Mouse (Mus musculus) megakaryocyte, adult 5-6 weeks (primary cell): ENCODE data around the gene Tll2. TPM values are rescaled to one million over a fixed set of nuclear protein-coding genes. Genes with fewer than 3 reads are reported as not detected.

Experiments
- ATAC-seq: 2 replicates; pipeline ENCODE4 v1.8.0; 2016; ENCODE audit warnings: mild to moderate bottlenecking, inconsistent platforms; ENCODE audit not compliant: poor library complexity, severe bottlenecking
- total RNA-seq, 2 experiments: library from RNA; stranded (forward) in 1 of 2; stranded (reverse) in 1 of 2; fragments of 153-499, 151-499 nt in 1 of 2; fragments of 221-1000, 200-1000 nt in 1 of 2; gene quantifications; 2 replicates each; pipeline versions ENCODE4 v1.2.3 to v1.2.4; 2015 to 2017

Tll2 gene
- total RNA-seq (2015) = not detected in 2 replicates
- total RNA-seq (2017) = not detected in 2 replicates

DNA sequence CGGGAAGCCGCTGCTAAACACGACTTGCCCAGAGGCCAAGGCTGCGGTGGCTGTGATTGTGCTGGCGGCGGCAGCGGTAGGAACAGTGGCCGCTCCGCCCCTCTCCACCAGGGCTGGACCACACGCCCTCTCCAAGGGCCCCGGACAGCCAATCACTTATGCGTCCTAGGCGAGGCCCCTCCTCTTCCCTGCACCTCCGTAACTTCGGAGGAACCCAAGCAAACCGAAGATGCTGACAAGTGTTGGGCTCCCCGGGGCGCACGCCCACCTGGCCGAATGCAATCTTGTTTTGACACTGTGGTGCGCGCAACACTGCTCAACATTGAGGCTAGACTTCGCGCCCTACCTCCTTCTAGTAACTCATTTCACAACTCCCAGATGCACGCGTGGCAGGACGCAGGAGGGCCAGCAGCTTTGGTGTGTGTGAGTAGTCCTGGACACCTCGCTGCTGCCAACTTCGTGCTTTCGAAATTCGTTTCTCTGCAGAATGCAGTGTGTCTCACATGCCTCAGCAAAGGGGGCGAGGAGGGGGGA lies at the start of gene Tll2:
Gene Tll2 (minus strand): TSS at position 25 of the 534 bp plus-strand sequence.
- ATAC-seq = peak; percentile 62

DNA sequence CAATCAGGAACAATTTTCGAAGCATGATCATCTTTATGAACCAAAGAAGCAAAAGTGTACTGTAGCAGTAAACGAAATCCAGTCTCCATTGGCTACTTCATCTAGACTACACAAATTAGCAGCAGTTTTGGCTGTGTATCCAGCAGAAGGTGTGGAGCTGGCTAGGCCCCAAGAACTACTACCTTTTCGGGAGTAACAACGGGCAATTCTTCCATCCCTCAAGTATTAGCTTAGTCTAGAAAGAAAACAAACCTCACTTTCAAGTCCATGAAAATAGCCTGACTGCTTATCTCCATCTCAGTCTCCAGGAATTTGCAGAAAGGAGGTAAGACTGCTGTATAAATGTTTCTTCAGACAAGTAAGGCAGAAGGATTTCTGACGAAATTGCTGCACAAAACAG lies 47.9 kb upstream of the Tll2 start:
- no peak for ATAC-seq

DNA sequence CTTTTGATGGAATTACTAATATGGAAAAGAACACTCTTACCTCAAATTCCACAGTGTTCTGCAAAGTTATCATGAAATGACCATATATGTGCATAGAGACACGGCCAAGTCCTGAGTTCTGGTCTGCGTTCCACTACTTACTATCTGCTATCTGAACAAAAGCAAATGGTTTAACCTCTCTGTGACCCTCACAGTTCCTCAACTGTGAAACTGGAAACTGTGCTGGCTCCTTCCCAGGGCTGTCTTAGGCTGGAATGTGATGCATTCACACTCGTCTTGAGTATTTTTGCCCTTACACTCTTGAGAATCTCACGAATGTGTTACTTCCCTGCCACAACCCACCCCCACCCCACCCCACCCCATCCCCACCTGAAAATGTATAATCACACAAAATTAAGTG lies 42.3 kb upstream of the Tll2 start:
- no peak for ATAC-seq

DNA sequence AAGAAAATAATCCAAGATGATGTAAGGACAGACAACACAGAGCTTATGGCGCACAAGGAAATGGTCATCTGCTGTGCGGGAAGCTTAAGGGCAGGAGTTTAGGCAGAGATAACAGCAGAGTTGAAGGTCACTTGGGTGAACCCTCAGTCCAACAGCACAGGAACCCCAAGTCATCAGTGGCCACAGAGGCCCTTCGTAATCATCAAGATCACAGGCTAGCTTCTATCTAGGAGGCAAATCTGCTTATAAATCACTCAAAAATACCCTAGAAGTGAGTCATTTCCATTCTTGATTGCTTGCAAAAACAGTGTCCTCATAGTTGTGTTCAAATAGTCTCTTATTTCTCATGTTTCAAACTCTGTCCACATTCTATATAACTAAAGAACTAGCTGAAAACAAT lies 41.6 kb upstream of the Tll2 start:
- no peak for ATAC-seq

DNA sequence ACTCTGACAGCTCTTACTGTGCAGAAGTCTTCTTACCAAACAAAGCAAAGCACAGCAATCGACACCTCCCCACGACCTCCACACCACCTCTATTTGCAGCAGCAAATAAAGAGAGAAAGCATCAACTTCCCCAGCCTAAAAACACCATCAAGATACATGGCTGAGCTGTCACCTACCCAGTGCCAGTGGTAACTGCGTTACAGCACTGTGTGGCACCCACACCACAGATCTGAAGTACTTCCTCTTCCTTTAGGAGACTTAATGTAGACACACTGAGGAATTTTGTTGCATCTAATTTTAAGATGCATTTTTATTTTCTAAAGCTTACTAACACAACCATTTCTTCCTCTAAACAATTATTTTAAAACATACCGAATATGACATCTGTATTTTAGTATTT lies 39.6 kb upstream of the Tll2 start:
- ATAC-seq = peak; percentile 52

DNA sequence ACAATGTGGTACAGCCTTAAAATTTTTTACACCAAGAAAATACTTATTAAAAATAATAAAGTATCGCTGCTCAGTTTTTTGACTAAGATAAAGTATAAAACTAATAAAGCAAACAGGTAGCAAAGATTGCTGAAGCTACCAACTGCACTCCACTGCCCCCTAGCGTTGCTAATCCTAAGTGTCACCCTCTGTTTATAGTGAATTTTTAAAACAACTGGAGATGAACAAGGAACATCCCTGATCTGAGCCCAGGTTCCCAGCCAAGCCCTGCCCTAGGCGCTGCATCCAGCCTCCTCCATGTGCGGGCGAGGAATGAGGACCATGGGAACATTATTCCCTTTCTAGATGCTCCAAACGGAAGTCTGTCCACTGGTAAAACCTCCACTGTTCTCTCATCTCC lies 37.9 kb upstream of the Tll2 start:
- peak; percentile 64 for ATAC-seq

DNA sequence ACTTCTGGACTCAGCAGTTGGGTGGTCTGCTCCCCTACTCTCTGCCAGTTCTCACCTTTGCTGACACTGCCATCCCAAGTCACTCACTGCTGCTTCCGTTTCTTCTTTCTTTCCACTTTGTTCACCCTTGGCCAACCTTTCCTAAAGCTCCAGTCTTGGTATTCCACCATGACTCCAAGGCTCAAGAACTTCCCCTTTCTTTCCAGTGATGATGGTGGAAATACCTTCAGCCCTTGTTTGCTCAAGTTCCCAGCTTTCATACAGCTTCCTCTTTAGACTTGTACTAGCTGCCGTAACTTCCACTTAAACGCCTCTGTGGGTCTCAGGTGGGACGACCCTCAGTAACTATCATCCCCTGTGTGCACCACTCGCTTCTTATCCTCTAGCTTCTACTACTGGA lies 35.4 kb upstream of the Tll2 start:
- ATAC-seq = peak; percentile 63

DNA sequence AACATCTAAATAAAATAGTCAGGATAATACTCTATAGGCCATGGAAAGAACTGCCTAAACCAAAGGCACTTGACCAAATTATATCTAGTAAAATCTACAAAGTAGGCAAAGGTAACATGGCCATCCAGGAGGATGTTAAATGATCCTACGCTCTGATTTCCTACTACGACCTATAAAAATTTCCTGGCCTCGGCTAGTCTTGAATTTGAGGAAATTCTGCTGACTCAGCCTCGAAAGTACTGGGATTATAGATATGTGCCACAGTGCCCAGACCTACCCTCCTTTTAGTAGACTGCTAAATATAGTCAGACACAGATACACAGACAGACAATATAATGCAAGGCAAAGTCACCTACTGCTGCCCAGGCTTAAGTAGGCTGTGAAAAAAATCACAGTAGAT lies 27.1 kb upstream of the Tll2 start:
- no peak for ATAC-seq

DNA sequence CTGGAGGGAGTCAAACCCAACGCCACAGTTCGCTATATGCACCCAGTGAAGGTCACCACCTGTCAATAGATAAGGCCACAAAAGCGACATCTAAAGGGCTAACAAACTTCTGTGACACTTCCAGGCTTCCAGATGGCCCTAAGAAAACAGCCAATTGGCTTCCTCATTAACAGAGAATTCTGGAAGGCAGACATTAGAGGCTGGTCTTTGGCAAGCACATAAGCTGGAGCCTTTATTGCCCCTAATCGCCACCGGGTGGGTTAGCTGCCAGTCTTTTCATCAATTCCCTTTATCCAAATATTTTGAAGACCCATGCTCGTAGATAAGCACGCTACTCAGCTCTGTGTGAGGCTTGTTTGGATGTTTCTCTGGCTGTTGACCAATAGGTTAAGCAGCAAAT lies 1.7 kb upstream of the Tll2 start:
- no peak for ATAC-seq

DNA sequence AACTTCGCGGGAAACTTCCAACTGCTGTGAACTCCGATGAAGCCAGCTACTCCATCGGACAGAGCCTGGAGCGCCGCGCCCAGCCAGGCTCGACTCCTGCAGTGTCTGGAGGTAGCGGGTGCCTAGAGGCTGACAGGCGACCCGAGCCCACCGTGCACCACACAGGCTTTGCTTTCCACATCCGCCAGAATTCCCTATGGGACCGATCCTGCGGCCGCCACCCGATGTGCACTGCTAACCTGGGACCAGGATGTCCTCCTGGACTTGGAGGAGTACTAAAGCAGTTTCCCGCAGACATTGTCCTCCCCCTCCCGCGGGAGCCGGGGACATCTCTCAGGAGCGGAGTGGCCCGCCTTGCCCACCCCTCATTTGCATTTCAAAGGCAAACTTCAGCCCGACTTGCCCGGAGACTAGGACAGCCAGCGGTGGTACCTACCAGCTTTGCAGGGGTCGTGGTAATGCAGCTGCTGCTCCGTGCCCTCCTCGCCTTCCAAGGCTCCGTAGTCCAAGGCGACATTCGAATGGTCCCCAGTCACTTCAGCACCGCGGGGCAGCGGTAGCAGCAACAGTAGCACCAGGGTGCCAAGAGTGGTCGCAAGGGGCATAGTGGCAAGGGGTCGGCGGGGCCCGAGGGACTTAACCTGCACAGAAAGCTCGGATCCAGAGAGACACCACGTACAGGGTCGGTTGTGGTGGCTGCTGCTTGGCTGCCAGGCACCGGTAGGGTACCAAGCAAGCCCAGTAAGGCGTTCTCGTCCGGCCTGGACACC lies 409 bp downstream of the Tll2 start:
- ATAC-seq = no peak

DNA sequence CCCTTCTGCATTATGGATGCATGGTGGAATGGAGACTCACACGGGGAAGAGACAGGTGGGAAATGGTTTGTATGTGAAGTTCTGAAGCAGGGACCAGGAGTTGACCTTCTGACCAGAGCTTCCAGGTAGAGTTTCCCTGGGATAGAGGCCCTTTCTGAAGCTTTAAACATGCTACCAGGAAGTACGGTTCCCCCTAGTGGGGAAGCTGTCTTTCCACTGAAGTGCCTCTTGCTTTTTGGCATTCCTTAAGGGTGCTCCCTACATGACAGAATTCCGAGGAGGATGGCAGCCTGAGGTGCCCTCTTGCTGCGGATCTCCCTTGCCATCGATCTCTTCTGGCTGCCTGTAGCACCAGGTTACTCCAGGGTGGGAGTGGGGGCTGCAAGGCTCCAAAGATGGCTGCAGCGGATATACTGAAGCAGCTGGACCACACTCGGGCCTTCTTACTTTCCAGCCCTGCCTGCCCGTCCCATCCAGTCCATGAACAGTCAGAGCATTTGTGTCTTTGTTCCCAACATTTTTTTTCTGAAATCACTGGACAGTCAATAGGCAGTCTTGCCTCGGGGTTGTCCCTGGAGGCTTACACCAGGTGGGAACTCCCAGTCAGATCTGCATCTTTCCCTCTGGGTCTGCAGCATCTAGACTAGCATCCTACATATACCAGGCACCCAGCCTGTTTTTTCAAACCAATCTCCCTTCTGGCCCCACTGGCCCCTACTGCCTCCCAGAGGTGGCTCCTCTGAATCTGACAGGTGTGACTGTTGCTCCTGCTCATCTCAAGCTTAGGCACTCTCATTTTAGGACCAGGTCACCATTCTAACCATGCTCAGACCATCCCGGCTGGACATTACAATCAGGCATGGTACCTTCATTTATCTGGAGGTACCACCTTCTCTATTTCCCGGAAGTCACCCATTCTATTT lies 2.2 kb downstream of the Tll2 start:
- no peak for ATAC-seq

DNA sequence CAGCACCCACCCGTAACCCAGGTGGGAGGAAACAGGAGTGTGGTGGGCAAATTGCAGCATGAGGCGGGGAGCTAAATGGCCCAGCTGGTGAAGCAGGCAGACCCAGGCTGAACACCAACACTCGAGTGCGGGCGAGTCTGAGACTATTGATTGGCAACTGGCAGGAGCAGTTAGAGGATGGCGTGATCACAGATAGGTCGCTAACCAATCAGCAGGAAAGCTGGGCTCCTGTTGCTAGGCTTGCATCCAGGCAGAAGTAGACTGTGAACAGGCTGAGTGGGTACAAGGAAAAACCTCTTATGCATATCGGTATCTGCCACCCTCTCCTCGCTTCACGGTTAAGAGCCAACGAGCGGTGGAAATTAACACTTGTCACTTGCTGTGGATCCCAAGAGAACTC lies 9.0 kb downstream of the Tll2 start:
- ATAC-seq = no peak

DNA sequence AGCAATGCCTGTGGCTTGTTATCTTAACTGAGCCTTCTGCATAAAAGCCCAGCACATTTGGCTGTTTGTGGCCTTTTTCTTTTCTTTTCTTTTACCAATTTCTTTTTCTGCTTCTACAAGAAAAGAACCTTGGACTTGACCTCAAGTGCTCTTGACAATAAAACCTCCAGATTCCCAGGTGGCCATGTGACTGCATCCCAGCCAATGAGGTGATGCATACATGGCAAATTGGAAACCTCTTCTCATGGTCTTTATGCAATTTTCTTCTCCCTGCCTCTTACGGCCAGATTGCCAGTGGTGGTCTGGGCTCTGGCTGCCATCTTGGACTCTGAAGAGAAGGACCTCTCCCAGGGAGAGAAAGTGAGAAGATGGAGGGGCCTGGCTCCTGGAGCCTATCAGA lies 13.3 kb downstream of the Tll2 start:
- ATAC-seq = no peak

DNA sequence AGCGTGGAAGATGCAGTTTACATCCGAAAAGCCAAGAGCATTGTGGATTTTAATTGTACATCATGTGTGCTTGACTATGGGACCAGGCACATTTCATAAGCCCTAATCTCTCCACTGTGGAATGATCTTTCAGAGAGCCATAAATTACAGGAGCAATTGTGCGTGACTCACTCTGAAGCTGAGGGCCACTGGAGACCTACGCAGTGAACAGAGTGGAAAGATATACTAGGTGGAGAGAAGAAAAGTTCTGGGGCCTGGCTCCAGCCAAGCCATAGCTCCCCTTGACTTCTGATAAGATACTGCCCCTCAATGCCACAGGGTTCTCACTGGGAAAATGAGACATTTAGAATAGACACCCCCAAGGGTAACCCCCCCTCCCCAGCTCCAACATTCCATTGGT lies 13.7 kb downstream of the Tll2 start:
- ATAC-seq = no peak

DNA sequence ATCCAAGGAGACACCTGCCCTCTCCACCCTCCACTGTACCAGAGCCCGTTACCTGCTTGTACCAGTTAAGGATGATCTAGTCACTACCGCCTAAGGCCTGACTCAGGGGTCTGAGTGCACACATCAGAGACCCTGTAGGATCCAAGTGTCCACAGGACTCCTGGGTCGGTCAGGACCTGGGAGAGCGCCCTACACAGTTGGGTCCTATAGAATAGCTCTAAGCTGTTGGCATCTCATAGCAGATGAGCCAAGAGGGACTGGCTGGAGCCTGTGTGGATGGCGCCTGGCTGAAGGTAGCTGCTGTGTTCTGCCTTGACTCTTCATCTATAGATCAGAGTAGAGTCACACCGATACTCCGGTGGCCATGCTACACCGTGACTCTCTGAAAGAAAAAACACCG lies 14.9 kb downstream of the Tll2 start:
- no peak for ATAC-seq

DNA sequence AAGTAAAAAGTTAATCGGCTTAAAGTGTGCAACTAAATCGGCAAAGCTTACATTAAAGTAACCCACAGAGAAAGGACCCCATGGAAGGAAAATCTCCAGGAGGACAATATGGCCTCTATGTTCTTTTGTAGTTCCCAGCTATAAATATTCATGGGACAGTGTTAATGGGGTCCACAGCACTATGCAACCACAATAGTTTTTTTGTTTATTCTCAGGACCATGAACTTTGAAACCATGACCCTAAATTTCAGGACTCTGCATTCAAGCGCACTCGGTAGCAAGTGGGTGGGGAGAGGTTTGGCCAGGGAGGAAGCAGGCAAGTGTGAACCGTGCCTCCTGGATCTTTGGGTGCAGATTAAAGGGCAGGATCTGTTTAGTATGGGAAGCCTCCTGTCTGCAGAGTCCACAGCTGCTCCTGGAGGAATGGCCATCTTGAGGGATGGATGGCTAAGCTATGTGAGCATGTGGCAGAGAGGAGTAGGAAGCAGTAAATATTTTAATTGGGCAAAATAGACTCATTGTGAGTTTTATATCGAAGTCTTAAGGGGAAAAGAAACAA lies 15.7 kb downstream of the Tll2 start:
- ATAC-seq = no peak

DNA sequence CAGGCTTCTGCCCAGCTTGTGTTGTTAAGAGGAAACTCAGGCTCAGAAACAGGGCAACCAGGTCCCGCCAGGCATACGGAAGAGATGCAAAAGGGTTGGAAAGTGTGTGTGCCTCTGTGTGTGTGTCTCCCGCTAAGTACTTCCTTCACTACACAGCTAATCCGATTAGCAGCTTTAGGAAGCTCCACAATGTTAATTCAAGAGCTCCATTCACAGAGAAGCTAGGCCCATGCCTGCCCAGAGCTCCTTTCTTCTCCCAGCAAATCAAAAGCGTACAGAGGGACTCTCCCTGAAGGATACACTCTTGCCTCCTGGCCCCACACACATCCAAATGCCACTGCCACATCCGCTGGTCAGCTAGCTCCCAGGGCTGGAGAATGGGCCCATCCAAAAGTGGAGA lies 29.3 kb downstream of the Tll2 start:
- ATAC-seq = no peak

DNA sequence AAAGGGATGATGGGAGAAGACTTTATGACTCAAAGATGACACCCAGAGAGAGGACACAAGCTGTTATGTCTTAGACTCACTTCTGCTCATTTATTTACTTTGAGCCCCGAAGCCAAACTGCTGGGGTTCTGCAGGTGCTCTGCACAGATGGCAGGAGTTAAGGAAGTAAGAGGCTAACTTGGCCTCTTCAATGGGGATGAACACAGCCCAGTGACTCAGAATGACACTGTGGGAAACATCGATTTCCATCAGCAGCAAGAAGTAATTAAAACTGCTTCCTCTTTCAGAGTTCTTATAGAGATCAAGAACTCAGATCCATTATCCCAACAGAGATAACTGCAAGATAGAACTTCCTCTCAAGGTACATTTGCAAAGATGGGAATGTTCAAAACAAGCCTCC lies 29.8 kb downstream of the Tll2 start:
- no peak for ATAC-seq

DNA sequence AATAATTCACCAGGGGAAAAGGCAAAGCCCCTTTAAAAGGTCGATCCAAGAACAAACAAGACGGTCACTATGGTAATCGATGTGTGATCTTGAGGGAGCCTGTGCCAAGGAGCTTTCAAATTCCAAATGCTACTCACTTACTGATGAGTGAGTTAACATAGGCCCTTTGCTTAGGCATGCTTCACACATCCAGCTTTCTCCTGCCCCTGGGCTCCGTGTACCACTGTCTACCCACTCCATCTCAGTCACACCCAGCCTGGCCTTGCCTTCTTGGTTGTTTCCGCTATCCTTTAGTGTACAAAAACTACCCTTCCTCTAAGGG lies 40.8 kb downstream of the Tll2 start:
- ATAC-seq = no peak

DNA sequence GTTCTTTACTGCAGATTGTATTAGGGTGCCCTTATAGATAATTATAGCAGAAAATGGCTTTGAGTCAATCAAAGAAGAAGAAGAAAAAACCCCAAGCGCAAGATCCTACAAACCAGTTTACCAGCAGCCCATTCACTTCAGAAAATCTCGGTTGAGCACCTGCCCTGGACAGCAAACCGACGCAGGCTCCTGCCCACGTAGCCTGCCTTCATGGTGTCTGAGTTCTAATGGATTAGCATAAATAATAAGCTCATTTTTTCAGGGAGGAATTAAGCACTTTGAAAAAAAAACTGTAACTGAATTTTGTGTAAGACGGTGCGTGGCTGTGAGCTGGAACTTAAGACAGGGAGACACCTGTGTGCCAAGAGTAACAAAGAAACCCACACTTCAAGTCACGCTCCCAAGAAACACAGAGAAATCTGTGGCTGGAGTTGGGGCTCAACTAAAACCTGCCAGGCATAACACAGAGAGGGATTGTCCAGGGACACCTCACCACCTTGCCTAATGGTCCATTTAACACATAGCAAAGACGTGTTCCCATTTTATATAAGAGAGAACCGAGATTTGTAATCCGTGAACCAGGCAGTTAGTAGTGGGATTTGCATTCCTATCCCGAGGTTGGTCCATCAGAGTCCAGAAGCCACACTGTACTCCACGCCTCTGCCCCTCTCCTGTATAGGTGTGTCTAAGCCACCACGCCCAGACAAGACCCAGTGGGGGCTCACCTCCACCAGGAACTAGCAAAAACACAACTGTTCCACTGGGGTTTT lies 41.3 kb downstream of the Tll2 start:
- ATAC-seq = no peak
